Mouse (Mus musculus) frontal cortex, postnatal 36 days (tissue): ENCODE measurements around the gene Sema3e.

Source experiments
- DNase-seq, 2 experiments: peaks; one replicate each; pipeline ENCODE4 v3.0.0; 2022; ENCODE audit warnings: low spot score in 2 of 2

Gene Sema3e

GRCm38 (mm10) chr5:14073152-14073551 is 48.1 kb downstream of the Sema3e start:
- DNase-seq = no peak

- DNase-seq = peak; percentile 16 to 42
Measured at GRCm38 (mm10) chr5:14088100-14088499, 63.0 kb downstream of the Sema3e start.

GRCm38 (mm10) chr5:14089875-14090608 is 65.0 kb downstream of the Sema3e start:
- DNase-seq = no peak

- no peak for DNase-seq
Measured at GRCm38 (mm10) chr5:14090609-14090969, 65.5 kb downstream of the Sema3e start.

- peak; percentile 22 to 49 for DNase-seq
Measured at GRCm38 (mm10) chr5:14092262-14092776, 67.2 kb downstream of the Sema3e start.

GRCm38 (mm10) chr5:14096196-14096595 is 71.1 kb downstream of the Sema3e start:
- DNase-seq = peak in 1 of 2 experiments; percentile 44

- DNase-seq = no peak
Measured at GRCm38 (mm10) chr5:14098677-14099076, 73.6 kb downstream of the Sema3e start.

GRCm38 (mm10) chr5:14107365-14107764 is 82.3 kb downstream of the Sema3e start:
- DNase-seq = no peak

GRCm38 (mm10) chr5:14109001-14109400 is 83.9 kb downstream of the Sema3e start:
- DNase-seq = no peak

- no peak for DNase-seq
Measured at GRCm38 (mm10) chr5:14111401-14111800, 86.3 kb downstream of the Sema3e start.

GRCm38 (mm10) chr5:14121902-14122301 is 96.8 kb downstream of the Sema3e start:
- no peak for DNase-seq

- DNase-seq = no peak
Measured at GRCm38 (mm10) chr5:14126591-14126990, 101.5 kb downstream of the Sema3e start.

GRCm38 (mm10) chr5:14135929-14136328 is 110.9 kb downstream of the Sema3e start:
- DNase-seq = no peak

GRCm38 (mm10) chr5:14138725-14139124 is 113.6 kb downstream of the Sema3e start:
- DNase-seq = no peak

GRCm38 (mm10) chr5:14162579-14162978 is 137.5 kb downstream of the Sema3e start:
- DNase-seq = no peak

GRCm38 (mm10) chr5:14163280-14163679 is 138.2 kb downstream of the Sema3e start:
- no peak for DNase-seq

GRCm38 (mm10) chr5:14167776-14168175 is 142.7 kb downstream of the Sema3e start:
- no peak for DNase-seq

- DNase-seq = no peak
Measured at GRCm38 (mm10) chr5:14173355-14174183, 148.5 kb downstream of the Sema3e start.

GRCm38 (mm10) chr5:14180571-14180970 is 155.5 kb downstream of the Sema3e start:
- DNase-seq = no peak

- no peak for DNase-seq
Measured at GRCm38 (mm10) chr5:14182156-14182555, 157.1 kb downstream of the Sema3e start.

GRCm38 (mm10) chr5:14195172-14195819 is 170.2 kb downstream of the Sema3e start:
- DNase-seq = peak in 1 of 2 experiments; percentile 13

GRCm38 (mm10) chr5:14198344-14199040 is 173.4 kb downstream of the Sema3e start:
- DNase-seq = no peak
